Mouse (Mus musculus) hindbrain, embryonic 13.5 days (tissue): ENCODE data around the gene Rfc2. TPM values are rescaled to one million over a fixed set of nuclear protein-coding genes. Genes with fewer than 3 reads are reported as not detected.

Experiments
- ATAC-seq: fragments of 200-750 bp; cut with Nextera tagmentation; 2 replicates; pipeline ENCODE4 v1.8.0; 2017; ENCODE audit warnings: moderate TSS enrichment; ENCODE audit not compliant: low FRiP score
- H3K27ac ChIP-seq: fragments of 300-500 bp; sonication (generic); 2 replicates; pipeline ENCODE4 v1.5.1; 2015; ENCODE audit warnings: inconsistent platforms, mild to moderate bottlenecking, moderate library complexity
- H3K27me3 ChIP-seq: fragments of 300-500 bp; sonication (generic); 2 replicates; pipeline ENCODE4 v1.6.1; 2015; ENCODE audit warnings: mild to moderate bottlenecking, inconsistent platforms
- H3K36me3 ChIP-seq: fragments of 300-500 bp; sonication (generic); 2 replicates; pipeline ENCODE4 v1.6.1; 2015; ENCODE audit warnings: mild to moderate bottlenecking, inconsistent platforms
- H3K4me1 ChIP-seq: fragments of 300-500 bp; sonication (generic); replicated peaks from 2 replicates; pipeline ENCODE4 v1.6.1; 2015; ENCODE audit warnings: inconsistent platforms
- H3K4me2 ChIP-seq: fragments of 300-500 bp; sonication (generic); 2 replicates; pipeline ENCODE4 v1.6.1; 2015; ENCODE audit warnings: inconsistent platforms, mild to moderate bottlenecking, moderate library complexity
- H3K4me3 ChIP-seq: fragments of 300-500 bp; sonication (generic); 2 replicates; pipeline ENCODE4 v1.5.1; 2015; ENCODE audit warnings: mild to moderate bottlenecking, inconsistent platforms
- H3K9ac ChIP-seq: fragments of 300-500 bp; sonication (generic); 2 replicates; pipeline ENCODE4 v1.6.1; 2015; ENCODE audit warnings: mild to moderate bottlenecking, inconsistent platforms
- H3K9me3 ChIP-seq: fragments of 300-500 bp; sonication (generic); 2 replicates; pipeline ENCODE4 v1.6.1; 2016; ENCODE audit warnings: inconsistent platforms
- WGBS: fragments of 180-500 bp; shearing (Covaris S2); methylation state at CpG from one replicate; pipeline ENCODE4 v1.1.7; 2015; 5-methylcytosine and 5-hydroxymethylcytosine counted together
- polyA plus RNA-seq: library from polyadenylated mRNA; unstranded; fragments of >200 nt; fragmentation: Nextera tagmentation; extraction: Ambion mirVana; gene quantifications from 2 replicates; pipeline ENCODE4 v1.2.1, GENCODE M21; 2015

Gene Rfc2
- polyA plus RNA-seq, 1 experiment from 2014 or later: 192 TPM

DNA sequence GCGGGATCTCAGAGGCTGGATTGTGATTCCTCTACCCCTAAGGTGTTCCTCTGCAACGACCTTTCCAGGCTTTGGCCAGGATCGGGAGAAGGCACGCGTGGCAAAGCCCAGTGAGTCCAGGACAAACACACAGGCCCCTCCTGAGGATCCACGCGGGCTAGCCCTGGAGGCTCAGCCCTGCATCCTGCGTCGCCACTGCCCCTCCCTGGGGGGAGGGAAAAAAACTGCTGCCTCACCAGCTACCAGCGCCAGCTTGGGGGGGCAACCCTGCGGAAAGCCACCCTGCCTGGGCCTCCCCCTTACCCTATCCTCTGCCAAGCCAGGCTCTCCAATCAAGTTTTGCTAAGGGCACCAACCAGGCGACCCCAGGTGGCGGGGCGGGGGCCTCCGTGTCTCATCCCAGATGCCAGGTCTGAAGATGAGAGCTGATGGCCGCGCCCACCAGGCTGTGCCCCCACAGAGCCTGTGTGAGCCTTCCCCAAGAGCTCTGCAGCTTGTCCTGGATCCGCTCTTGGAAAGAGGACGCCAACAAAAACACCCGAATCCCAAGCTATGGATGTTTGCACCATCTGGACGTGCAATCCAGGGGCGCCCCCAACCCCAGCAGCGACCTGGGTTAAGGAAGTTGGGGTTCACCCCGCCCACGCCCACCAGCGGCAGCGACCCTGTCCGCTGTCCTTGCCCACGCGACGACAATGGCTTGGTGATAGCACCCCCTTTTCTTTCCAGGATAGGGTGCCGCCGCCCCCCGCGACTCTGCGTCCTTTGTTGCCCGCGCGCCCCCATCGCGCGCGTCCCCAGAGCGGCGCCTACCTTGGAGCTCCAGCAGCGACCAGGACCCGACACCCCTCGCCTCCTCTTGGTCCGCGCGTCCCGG, 29.7 kb upstream of the Rfc2 start:
- 2% methylated on average over 50 of the region's 52 CpGs for WGBS
- Histone ChIP-seq H3K4me1 (peaks cover 68% of the 10 kb centered on the region), H3K27ac (peak overlapping the region; percentile 99)

GRCm38 (mm10) chr5:134552110-134552972, 28.8 kb upstream of the Rfc2 start, which contains the start of gene Clip2:
Gene Clip2, minus strand, starts transcription at chr5:134552434.
- Histone ChIP-seq H3K27me3 (no peaks in the 10 kb centered on the region), H3K4me1 (peaks cover 61% of the 10 kb centered on the region), H3K9ac (peak within 1 kb of the TSS; percentile 99), H3K27ac (peak within 1 kb of the TSS; percentile 99), H3K9me3 (no peaks in the 10 kb centered on the region), H3K4me2 (peak within 1 kb of the TSS; percentile 98), H3K4me3 (peak within 1 kb of the TSS; percentile 91), H3K36me3 (no peaks in the 10 kb centered on the region)
- 1% methylated on average over 54 of the region's 61 CpGs for WGBS
- peak; percentile 92 for ATAC-seq

More for the DNA sequence above, 29.7 kb upstream of the Rfc2 start:
- no peaks in the 10 kb centered on the region for H3K9me3 ChIP-seq
- ATAC-seq: peak; percentile 47
- peak overlapping the region; percentile 99 for H3K9ac ChIP-seq
- H3K27me3 ChIP-seq: no peaks in the 10 kb centered on the region
- H3K36me3 ChIP-seq: no peaks in the 10 kb centered on the region
- H3K4me2 ChIP-seq: peak overlapping the region; percentile 98
- H3K4me3 ChIP-seq: peak overlapping the region; percentile 91

DNA sequence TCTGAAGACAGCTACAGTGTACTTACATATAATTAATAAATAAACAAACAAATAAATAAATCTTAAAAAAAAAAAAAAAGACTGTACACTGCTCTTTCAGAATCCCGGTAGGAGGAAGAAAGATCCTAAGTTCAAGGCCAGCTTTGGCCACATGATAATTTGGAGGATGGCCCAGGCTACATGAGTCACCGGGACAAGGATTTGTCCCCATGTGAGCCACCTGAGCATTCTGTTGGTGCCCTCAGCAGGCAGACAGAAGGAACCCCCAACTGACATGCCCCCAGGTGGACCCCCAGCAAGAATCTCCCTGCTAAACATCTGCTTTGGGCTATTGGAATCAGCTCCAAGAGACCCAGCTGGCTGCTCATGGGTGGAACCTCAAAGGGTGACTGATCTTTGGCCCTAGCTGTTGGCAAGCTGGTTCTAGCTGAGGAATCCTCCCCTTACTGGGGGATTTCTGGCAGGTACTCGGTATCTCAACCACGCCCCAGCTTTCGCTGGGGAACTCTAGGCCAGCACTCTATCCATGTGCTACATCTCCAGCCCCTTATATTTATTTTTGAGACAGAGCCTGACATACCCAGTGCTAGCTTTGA, 27.1 kb upstream of the Rfc2 start:
- H3K4me1 ChIP-seq: peaks cover 44% of the 10 kb centered on the region
- H3K27ac ChIP-seq: no peak overlapping the region
- H3K9me3 ChIP-seq: no peaks in the 10 kb centered on the region
- no peak for ATAC-seq
- no peak overlapping the region for H3K4me3 ChIP-seq
- no peak overlapping the region for H3K9ac ChIP-seq
- H3K4me2 ChIP-seq: no peak overlapping the region
- peaks cover 4% of the 10 kb centered on the region; the same call in 1 of the 2 replicates for H3K36me3 ChIP-seq
- no peaks in the 10 kb centered on the region for H3K27me3 ChIP-seq
- WGBS: 86% methylated on average over 5 of the region's 5 CpGs

- Histone ChIP-seq H3K27me3 (no peaks in the 10 kb centered on the region), H3K9me3 (no peaks in the 10 kb centered on the region), H3K9ac (no peak overlapping the region), H3K4me2 (peak overlapping the region; percentile 40), H3K4me1 (peaks cover 28% of the 10 kb centered on the region), H3K4me3 (peak overlapping the region; percentile 10; the same call in 1 of the 2 replicates), H3K27ac (peak overlapping the region; percentile 24), H3K36me3 (peaks cover 4% of the 10 kb centered on the region)
- 12% methylated on average over 20 of the region's 20 CpGs for WGBS
- ATAC-seq: no peak
Measured at GRCm38 (mm10) chr5:134555463-134556164, 25.6 kb upstream of the Rfc2 start.

DNA sequence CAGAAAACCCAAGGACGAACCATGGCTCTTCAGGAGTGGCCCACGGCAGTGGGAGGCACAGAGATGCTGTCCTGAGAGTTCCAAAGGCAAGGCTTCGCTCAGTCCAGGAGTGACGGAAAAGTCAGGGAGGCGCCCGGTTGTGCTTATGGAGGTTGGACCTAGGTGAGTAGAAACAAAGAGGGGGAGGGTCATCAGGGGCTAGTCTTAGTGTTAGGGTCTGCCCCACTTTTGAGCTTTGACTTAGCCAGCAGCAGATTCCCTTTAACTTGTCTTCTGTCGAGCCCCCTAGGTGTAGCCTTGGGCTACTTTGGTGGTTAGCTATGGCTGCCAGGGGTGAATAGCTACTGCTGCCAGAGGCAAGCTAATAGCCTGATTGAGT, 21.1 kb upstream of the Rfc2 start, which contains the start of gene Syna:
TSS of gene Syna (minus strand) at position 101 of the 379 bp plus-strand sequence.
- peaks cover 4% of the 10 kb centered on the region for H3K36me3 ChIP-seq
- no peak within 1 kb of the TSS for H3K27ac ChIP-seq
- no peak within 1 kb of the TSS for H3K4me2 ChIP-seq
- no peaks in the 10 kb centered on the region for H3K27me3 ChIP-seq
- WGBS: 90% methylated on average over 7 of the region's 7 CpGs
- no peak within 1 kb of the TSS for H3K4me3 ChIP-seq
- peaks cover 11% of the 10 kb centered on the region for H3K4me1 ChIP-seq
- no peak for ATAC-seq
- H3K9me3 ChIP-seq: no peaks in the 10 kb centered on the region
- H3K9ac ChIP-seq: no peak within 1 kb of the TSS

- no peak overlapping the region for H3K27ac ChIP-seq
- H3K4me2 ChIP-seq: no peak overlapping the region
- peaks cover 4% of the 10 kb centered on the region for H3K36me3 ChIP-seq
- H3K4me1 ChIP-seq: peaks cover 5% of the 10 kb centered on the region
- ATAC-seq: no peak
- WGBS: 80% methylated on average over 16 of the region's 16 CpGs
- no peak overlapping the region for H3K4me3 ChIP-seq
- H3K9me3 ChIP-seq: no peaks in the 10 kb centered on the region
- H3K9ac ChIP-seq: no peak overlapping the region
- no peaks in the 10 kb centered on the region for H3K27me3 ChIP-seq
Measured at GRCm38 (mm10) chr5:134560450-134561171, 20.6 kb upstream of the Rfc2 start.

- no peak for ATAC-seq
- Histone ChIP-seq H3K36me3 (no peaks in the 10 kb centered on the region; the same call in 1 of the 2 replicates), H3K9ac (no peak overlapping the region), H3K9me3 (no peaks in the 10 kb centered on the region), H3K27ac (no peak overlapping the region), H3K27me3 (no peaks in the 10 kb centered on the region), H3K4me1 (no peaks in the 10 kb centered on the region), H3K4me3 (no peak overlapping the region), H3K4me2 (no peak overlapping the region)
- WGBS: 98% methylated on average over 2 of the region's 2 CpGs
Measured at GRCm38 (mm10) chr5:134564272-134564671, 16.9 kb upstream of the Rfc2 start.

- Histone ChIP-seq H3K27ac (no peak overlapping the region), H3K9ac (no peak overlapping the region), H3K4me1 (no peaks in the 10 kb centered on the region), H3K9me3 (no peaks in the 10 kb centered on the region), H3K4me2 (no peak overlapping the region), H3K4me3 (no peak overlapping the region), H3K27me3 (no peaks in the 10 kb centered on the region), H3K36me3 (no peaks in the 10 kb centered on the region)
- ATAC-seq: no peak
- WGBS: 91% methylated on average over 6 of the region's 6 CpGs
Measured at GRCm38 (mm10) chr5:134565696-134566095, 15.5 kb upstream of the Rfc2 start.

DNA sequence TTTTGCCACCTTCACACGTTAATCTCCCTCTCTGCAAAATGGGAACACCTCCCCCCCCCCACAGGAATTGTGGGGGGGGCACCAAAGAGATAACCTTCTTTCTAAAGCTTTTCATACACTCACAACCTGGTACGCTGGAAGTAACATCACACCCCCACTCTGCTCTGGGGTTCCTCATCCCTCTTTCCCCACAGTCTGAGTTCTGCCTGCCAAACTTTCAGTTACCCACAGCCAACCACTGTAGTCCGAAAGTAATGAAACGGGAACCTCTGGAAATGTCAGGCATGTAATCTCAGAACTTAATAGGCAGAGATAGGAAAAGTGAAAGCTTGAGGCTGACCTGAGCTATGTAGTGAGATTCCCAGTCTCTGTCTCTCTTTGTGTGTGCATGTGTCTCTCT, 13.7 kb upstream of the Rfc2 start:
- ATAC-seq: no peak
- H3K9me3 ChIP-seq: no peaks in the 10 kb centered on the region
- no peaks in the 10 kb centered on the region for H3K27me3 ChIP-seq
- no peaks in the 10 kb centered on the region for H3K36me3 ChIP-seq
- no peak overlapping the region for H3K4me2 ChIP-seq
- H3K4me3 ChIP-seq: no peak overlapping the region
- no peak overlapping the region for H3K9ac ChIP-seq
- peaks cover 6% of the 10 kb centered on the region for H3K4me1 ChIP-seq
- WGBS: 87% methylated on average over 4 of the region's 4 CpGs
- H3K27ac ChIP-seq: no peak overlapping the region

GRCm38 (mm10) chr5:134568030-134568429, 13.1 kb upstream of the Rfc2 start:
- no peaks in the 10 kb centered on the region for H3K36me3 ChIP-seq
- H3K27me3 ChIP-seq: no peaks in the 10 kb centered on the region
- H3K4me3 ChIP-seq: no peak overlapping the region
- no peaks in the 10 kb centered on the region for H3K9me3 ChIP-seq
- WGBS: 65% methylated on average over 3 of the region's 3 CpGs
- no peak overlapping the region for H3K27ac ChIP-seq
- no peak for ATAC-seq
- H3K4me2 ChIP-seq: no peak overlapping the region
- peaks cover 12% of the 10 kb centered on the region for H3K4me1 ChIP-seq
- H3K9ac ChIP-seq: no peak overlapping the region

GRCm38 (mm10) chr5:134568964-134569491, 12.1 kb upstream of the Rfc2 start:
- no peak for ATAC-seq
- WGBS: 56% methylated on average over 8 of the region's 8 CpGs
- no peak overlapping the region for H3K4me2 ChIP-seq
- no peaks in the 10 kb centered on the region for H3K27me3 ChIP-seq
- 0 out of 2 replicates have a peak overlapping the region, but pooled peaks have one; percentile 13 for H3K9ac ChIP-seq
- H3K4me3 ChIP-seq: no peak overlapping the region
- no peaks in the 10 kb centered on the region for H3K9me3 ChIP-seq
- H3K27ac ChIP-seq: no peak overlapping the region
- H3K36me3 ChIP-seq: no peaks in the 10 kb centered on the region
- peaks cover 12% of the 10 kb centered on the region for H3K4me1 ChIP-seq
